Mouse (Mus musculus) ES-Bruce4 (cell line): Measurements from ENCODE around the gene Phf2. TPM values are rescaled to one million over a fixed set of nuclear protein-coding genes. Genes with fewer than 3 reads are reported as not detected.

ENCODE experiments used
- H3K27ac ChIP-seq: 2 replicates; pipeline ENCODE4 v1.5.1; 2012; ENCODE audit warnings: low read length, inconsistent platforms; ENCODE audit not compliant: insufficient read depth
- H3K27me3 ChIP-seq: 2 replicates; pipeline ENCODE4 v1.6.1; 2012; ENCODE audit warnings: mild to moderate bottlenecking, low read length, inconsistent platforms; ENCODE audit not compliant: control insufficient read depth, poor library complexity, insufficient read depth, severe bottlenecking
- H3K36me3 ChIP-seq: 2 replicates; pipeline ENCODE4 v1.6.1; 2012; ENCODE audit warnings: inconsistent platforms, mild to moderate bottlenecking, low read length, moderate library complexity; ENCODE audit not compliant: control insufficient read depth, poor library complexity, insufficient read depth, severe bottlenecking
- H3K4me1 ChIP-seq: one replicate; pipeline ENCODE4 v1.8.1; 2011; ENCODE audit warnings: low read length; ENCODE audit not compliant: control insufficient read depth, insufficient read depth
- H3K4me3 ChIP-seq: 2 replicates; pipeline ENCODE4 v1.5.1; 2011; ENCODE audit warnings: low read depth, mild to moderate bottlenecking, low read length
- H3K9ac ChIP-seq: 2 replicates; pipeline ENCODE4 v1.6.1; 2012; ENCODE audit warnings: low read depth, mild to moderate bottlenecking, inconsistent platforms; ENCODE audit not compliant: poor library complexity, severe bottlenecking
- H3K9me3 ChIP-seq: replicated peaks from 2 replicates; pipeline ENCODE4 v1.6.1; 2012; ENCODE audit warnings: mild to moderate bottlenecking, low read length, inconsistent platforms; ENCODE audit not compliant: control insufficient read depth, poor library complexity, insufficient read depth, severe bottlenecking
- CTCF ChIP-seq: IDR thresholded peaks from one replicate; pipeline ENCODE4 v1.8.1; 2011; ENCODE audit warnings: low read depth, low read length
- EP300 ChIP-seq: IDR thresholded peaks from 2 replicates; pipeline ENCODE4 v1.6.1; 2011; ENCODE audit warnings: low read depth, low read length; ENCODE audit not compliant: insufficient read depth
- POLR2A ChIP-seq: IDR thresholded peaks from one replicate; pipeline ENCODE4 v1.8.1; 2011; ENCODE audit warnings: low read length; ENCODE audit not compliant: insufficient read depth
- polyA plus RNA-seq: library from polyadenylated mRNA; stranded (reverse); fragments of >200 nt; gene quantifications from 2 replicates; pipeline ENCODE4 v1.2.4, GENCODE M21; 2011; ENCODE audit warnings: low read depth; ENCODE audit not compliant: missing spikeins, insufficient read depth, insufficient read length

Gene Phf2
- polyA plus RNA-seq = 8.7 and 9.0 TPM in 2 replicates

DNA sequence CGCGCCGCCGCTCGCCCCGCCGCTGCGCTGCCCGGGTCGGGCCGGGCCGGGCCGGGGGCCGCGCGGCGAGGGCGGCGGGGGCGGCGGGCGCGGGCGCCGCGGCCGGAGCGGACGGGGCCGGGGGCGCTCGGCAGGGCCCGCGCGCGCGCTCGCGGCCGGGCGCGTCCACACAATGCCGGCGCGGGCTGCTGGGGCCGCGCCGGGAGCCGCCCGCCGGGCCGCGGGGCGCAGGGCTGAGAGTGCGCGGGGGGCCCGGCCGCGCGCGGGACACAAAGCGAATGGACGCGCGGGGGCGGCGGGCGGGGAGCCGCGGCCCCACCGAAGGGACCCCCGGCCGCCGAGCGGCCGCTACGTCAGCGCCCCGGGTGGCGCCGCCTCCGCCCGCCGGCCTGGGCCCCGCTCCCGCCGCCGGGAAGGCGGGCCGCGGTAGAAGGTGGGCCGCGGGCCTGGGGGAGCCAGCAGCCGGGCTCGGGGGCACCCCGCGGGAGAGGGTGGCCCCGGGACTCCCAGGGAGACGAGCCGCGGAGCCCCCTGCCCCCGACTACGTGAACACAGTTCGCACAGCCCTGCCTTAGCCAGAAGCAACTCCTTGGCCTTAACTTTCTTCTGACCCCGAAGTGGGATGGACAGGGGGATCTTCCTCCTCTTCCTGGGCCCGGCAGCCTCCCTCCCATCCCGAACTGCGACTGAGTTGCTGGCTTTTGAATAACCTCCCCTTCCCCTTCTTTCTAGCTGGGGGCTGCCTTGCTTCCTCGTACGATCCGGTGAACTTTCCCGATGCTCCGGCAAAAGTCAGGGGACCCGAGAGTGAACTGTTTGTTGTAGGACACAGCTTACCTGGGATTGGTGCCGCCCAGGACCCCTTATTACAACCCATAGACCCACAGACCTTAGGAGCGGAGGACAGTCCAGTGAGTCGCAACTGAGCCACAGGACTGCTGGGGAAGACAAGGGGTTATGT, at the start of gene Phf2:
Phf2 (minus strand) TSS at position 349 of the 961 bp plus-strand sequence.
- Histone ChIP-seq H3K27me3 (no peaks in the 10 kb centered on the region), H3K36me3 (no peaks in the 10 kb centered on the region), H3K9me3 (no peaks in the 10 kb centered on the region), H3K4me1 (no peaks in the 10 kb centered on the region), H3K4me3 (peak within 1 kb of the TSS; percentile 89), H3K9ac (peak within 1 kb of the TSS; percentile 98), H3K27ac (no peak within 1 kb of the TSS)
- TF ChIP-seq POLR2A (no peak), EP300 (no peak), CTCF (no peak)

DNA sequence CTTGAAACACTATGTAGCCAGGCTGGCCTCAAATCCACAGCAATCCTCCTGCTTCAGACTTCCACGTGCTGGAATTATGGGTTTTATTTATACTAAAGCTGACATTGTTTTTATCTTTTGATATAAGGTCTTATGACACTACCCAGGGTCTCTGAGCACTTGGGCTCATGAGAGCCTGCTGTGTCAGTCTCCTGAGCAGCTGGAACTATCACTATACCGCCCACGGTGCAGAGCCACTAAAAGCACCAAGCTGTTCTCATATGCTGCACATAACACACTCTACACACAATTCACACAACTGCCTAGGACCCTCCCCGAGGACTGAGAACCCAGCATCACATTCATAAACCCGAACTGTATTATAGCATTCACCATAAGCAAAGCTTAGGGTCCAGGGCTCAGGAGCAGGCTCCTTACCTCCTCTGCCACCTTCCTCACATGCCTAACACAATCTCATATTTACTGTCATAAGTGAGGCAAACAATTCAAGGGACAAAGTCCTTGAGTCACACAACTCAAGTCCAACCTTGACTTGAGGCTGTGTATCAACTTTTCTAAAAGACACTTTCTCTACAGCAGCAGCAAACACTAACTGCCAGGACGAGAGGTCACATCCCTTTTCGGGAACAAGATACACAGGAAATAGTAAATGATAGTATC, 49.0 kb upstream of the Phf2 start:
- no peak for TF ChIP-seq POLR2A
- no peak overlapping the region for H3K4me3 ChIP-seq
- H3K36me3 ChIP-seq = peaks cover 47% of the 10 kb centered on the region
- H3K9ac ChIP-seq = no peak overlapping the region
- no peaks in the 10 kb centered on the region for H3K27me3 ChIP-seq
- no peaks in the 10 kb centered on the region for H3K4me1 ChIP-seq
- H3K9me3 ChIP-seq = no peaks in the 10 kb centered on the region
- no peak overlapping the region for H3K27ac ChIP-seq

DNA sequence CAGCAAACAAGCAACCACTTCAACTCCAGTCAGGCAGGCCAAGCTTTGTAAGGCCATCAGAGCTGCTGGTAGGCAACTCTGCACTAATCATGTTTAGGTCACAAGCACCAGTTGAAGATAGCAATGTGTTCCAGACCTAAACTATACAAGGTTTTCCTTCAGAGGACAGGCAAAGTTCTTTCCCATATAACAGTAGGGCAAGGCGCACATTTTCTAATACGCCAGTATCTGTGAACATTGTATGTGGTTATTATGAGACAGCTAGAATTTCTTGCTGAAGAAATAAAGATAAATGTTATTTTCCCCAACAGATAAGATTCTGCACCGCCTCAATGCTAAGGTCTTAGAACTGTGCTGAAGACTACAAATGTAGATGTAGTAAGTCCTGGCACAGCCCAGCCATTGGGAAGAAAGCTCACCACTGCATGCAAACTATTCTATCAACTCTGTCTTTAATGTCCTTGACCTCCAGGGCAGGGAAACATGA, 46.2 kb upstream of the Phf2 start:
- Histone ChIP-seq H3K4me3 (no peak overlapping the region), H3K27me3 (no peaks in the 10 kb centered on the region), H3K36me3 (peaks cover 56% of the 10 kb centered on the region), H3K4me1 (no peaks in the 10 kb centered on the region), H3K9ac (no peak overlapping the region), H3K9me3 (no peaks in the 10 kb centered on the region), H3K27ac (no peak overlapping the region)
- TF ChIP-seq EP300 (no peak), POLR2A (no peak), CTCF (no peak)

DNA sequence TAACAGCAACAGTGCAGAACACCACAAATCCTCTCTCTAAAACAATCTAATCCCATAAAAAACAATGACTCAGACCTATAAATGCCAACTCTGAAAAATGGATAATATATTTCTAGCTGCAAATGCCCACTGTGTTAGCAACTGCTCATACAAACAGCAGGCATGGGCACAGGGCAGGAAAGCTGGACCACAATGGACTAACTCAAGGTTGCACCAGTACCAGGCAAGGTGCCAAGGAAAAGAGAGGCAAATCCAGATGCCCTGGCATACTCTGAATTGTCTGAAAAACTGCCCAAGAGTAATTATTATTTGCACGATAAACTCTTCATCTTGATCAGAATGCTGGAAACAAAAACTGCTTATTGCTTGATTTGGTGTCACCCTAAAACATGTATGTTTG, 42.8 kb upstream of the Phf2 start:
- H3K36me3 ChIP-seq = peaks cover 48% of the 10 kb centered on the region

DNA sequence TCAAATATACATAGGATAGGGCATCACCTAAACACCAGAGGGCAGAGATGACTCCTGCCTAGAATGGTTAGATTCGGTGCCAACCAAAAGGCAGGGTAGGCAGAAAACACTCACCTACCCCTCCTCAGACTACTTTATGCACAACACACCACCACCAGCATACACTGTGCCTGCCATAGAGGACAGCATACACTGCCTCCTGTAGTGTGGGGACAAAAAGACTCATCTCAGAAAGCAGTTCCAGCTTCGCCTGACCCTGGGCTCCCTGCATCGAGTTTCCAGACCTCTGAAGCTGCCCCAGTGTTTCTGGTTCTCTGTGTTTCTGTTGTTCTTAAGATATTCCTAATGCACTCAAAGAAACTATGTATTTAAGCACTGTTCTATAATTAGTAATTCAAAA, 42.2 kb upstream of the Phf2 start:
- TF ChIP-seq EP300 (no peak), POLR2A (no peak), CTCF (no peak)
- H3K4me1 ChIP-seq = no peaks in the 10 kb centered on the region
- H3K27me3 ChIP-seq = no peaks in the 10 kb centered on the region
- no peak overlapping the region for H3K4me3 ChIP-seq
- no peak overlapping the region for H3K27ac ChIP-seq
- no peak overlapping the region for H3K9ac ChIP-seq
- H3K9me3 ChIP-seq = no peaks in the 10 kb centered on the region
- peaks cover 48% of the 10 kb centered on the region for H3K36me3 ChIP-seq

More for the DNA sequence above, 42.8 kb upstream of the Phf2 start:
- Histone ChIP-seq H3K27me3 (no peaks in the 10 kb centered on the region), H3K9me3 (no peaks in the 10 kb centered on the region), H3K27ac (no peak overlapping the region), H3K9ac (no peak overlapping the region), H3K4me3 (no peak overlapping the region), H3K4me1 (no peaks in the 10 kb centered on the region)
- no peak for TF ChIP-seq EP300
- no peak for TF ChIP-seq CTCF
- no peak for TF ChIP-seq POLR2A

DNA sequence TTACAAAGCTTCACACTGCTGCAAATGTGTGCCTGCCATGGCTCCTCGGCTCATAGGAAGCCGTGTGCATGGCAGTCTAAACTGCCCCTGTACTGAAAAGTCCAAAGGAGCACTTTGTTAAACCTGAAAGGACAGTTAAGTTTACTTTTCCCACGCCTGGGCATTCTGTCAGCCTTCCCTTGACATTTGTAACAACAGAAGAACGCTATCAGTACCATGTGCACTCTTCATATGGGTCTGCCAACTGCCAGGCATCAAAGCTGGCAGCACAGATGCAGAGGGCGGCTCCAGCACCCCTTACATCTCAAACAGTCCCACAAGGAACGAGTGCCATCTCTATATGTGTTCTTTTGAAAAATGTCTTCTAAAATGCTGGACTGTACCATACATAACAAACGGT, 40.5 kb upstream of the Phf2 start:
- H3K27me3 ChIP-seq = no peaks in the 10 kb centered on the region
- TF ChIP-seq POLR2A (no peak), EP300 (no peak), CTCF (no peak)
- no peaks in the 10 kb centered on the region for H3K4me1 ChIP-seq
- H3K9ac ChIP-seq = no peak overlapping the region
- H3K9me3 ChIP-seq = no peaks in the 10 kb centered on the region
- peaks cover 38% of the 10 kb centered on the region for H3K36me3 ChIP-seq
- no peak overlapping the region for H3K27ac ChIP-seq
- H3K4me3 ChIP-seq = no peak overlapping the region
